Mouse (Mus musculus) testis, adult 2 months (tissue): ENCODE data around the gene Exoc4.

Experiments
- CTCF ChIP-seq: fragments of 200-500 bp; IDR thresholded peaks from 2 replicates; pipeline ENCODE4 v1.5.1; 2012; ENCODE audit warnings: low read depth, mild to moderate bottlenecking, inconsistent platforms, low read length, moderate library complexity; ENCODE audit not compliant: control insufficient read depth, insufficient read depth, insufficient replicate concordance
- POLR2A ChIP-seq: fragments of 200-500 bp; IDR thresholded peaks from 2 replicates; pipeline ENCODE4 v1.6.1; 2012; ENCODE audit warnings: low read depth, mild to moderate bottlenecking, inconsistent platforms, low read length, moderate library complexity; ENCODE audit not compliant: control insufficient read depth

- TF ChIP-seq POLR2A: no peak
- TF ChIP-seq CTCF: no peak
Measured at GRCm38 (mm10) chr6:33283936-33284335, 35.1 kb downstream of the Exoc4 start.
